Mouse (Mus musculus): ENCODE data around the gene Hils1. TPM values are rescaled to one million over a fixed set of nuclear protein-coding genes. Genes with fewer than 3 reads are reported as not detected.

The Hils1 gene
- polyA plus RNA-seq, 1 experiment, result 0.22 TPM

- no peak for DNase-seq (ENCODE audit: low spot score)
These were observed 21.6 kb downstream of the Hils1 start for GRCm38 (mm10) chr11:94988780-94989561.

- DNase-seq (ENCODE audit: low spot score), result peak; percentile 62
These were observed 22.2 kb downstream of the Hils1 start for GRCm38 (mm10) chr11:94989562-94990017.

- no peak for DNase-seq (ENCODE audit: low spot score)
These were observed 22.8 kb downstream of the Hils1 start for GRCm38 (mm10) chr11:94990102-94990748.

DNA sequence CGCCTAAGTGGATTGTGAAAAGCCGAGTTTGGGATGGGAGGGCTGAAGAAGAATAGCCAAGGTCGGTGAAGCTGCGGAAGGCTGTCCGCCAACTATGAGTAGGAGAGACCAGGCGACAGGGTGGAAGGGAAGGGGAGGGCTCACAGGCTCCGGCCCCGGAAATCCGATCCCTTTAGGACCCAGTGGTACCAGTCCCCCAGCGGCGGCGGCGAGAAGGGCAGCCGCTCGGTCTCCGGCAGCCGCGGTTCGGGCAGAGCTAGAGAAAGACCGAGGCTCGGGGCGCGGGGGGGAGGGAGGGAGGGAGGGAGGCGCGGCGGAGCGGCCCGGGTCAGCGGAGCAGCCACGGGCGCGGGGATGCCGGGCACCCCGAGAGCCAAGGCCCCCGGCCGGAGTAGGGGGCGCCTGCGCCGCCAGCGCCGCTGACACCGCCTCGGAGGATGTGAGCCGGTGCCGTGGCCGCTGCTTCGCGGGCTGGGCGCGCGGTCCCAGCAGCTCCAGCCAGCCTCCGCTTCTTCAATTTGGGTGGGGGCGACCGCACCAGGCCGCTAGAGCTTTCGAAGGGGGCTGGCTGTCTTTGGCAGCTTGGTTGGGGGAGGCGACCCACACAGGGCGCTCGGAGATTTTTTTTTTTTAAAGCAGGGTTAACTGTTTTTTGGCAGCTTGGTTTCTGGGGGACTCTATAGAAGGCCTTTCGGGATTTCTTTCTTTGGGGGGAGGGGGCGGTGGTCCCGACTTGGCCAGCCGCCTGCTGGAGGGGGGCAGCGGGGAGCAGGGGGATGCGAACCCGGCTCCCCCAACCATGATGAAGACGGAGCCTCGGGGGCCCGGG, 23.6 kb downstream of the Hils1 start, which contains the start of gene Ppp1r9b:
Gene Ppp1r9b, plus strand, starts transcription at position 287 of the 829 bp plus-strand sequence.
- peak; percentile 89 for DNase-seq (ENCODE audit: low spot score)

DNA sequence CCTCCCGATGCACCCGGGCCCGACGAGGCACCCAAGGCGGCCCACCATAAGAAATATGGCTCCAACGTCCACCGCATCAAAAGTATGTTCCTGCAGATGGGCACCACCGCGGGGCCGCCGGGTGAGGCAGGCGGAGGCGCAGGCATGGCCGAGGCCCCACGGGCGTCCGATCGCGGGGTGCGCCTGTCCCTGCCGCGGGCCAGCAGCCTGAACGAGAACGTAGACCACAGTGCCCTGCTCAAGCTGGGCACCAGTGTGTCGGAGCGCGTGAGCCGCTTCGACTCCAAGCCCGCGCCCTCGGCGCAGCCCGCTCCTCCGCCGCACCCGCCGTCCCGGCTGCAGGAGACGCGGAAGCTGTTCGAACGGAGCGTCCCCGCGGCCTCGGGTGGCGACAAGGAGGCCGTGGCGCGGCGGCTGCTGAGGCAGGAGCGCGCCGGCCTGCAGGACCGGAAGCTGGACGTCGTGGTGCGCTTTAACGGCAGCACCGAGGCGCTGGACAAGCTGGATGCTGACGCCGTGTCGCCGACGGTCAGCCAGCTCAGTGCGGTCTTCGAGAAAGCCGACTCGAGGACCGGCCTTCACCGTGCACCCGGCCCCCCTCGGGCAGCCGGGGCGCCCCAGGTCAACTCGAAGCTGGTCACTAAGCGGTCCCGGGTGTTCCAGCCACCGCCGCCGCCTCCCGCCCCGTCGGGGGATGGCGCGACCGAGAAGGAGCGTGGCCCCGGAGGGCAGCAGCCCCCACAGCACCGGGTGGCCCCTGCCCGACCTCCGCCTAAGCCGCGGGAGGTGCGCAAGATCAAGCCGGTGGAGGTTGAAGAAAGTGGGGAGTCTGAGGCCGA, 24.5 kb downstream of the Hils1 start:
- DNase-seq (ENCODE audit: low spot score), result peak; percentile 64

DNA sequence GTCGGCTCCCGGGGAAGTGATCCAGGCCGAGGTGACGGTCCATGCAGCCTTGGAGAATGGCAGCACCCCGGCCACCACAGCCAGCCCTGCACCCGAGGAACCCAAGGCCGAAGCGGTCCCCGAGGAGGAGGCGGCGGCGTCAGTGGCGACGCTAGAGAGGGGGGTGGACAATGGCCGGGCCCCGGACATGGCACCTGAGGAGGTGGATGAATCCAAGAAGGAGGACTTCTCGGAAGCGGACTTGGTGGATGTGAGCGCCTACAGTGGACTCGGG, 25.0 kb downstream of the Hils1 start:
- peak; percentile 47 for DNase-seq (ENCODE audit: low spot score)

DNA sequence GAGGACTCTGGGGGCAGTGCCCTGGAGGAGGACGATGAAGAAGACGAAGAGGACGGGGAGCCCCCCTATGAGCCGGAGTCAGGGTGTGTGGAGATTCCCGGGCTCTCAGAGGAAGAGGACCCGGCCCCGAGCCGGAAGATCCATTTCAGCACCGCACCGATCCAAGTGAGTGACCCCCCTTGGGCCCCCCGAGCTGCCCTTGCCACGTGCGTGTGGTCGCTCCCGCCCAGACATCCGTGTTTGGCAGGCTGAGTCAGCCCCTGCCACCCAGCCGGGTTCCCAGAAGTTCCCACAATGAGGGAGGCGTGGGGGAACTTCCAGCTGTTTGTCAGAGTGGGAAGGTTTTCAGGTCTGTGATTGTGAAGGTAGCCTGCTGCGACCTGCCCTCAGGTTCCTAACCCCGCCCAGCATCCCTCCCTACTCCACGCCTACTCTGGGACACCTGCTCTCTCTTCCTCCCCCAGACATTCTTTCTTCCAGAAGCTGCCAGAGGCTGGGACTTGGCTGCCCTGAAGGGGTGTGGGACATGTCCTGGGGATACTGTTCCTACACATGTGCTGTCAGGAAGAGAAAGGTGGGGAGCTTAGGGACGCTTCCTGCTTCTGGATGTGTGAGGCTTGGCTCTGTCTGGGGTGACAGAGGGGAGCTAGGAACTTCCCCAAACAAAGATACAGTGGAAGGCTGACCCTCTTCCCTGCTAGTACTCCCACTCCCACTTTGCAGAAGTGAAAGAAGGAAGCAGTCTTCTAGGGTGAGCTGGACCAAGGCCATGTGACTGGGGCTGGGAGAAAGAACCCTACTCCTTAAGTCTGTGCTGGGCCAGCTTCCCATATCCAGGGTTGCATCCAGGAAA, 25.6 kb downstream of the Hils1 start:
- peak; percentile 58 for DNase-seq (ENCODE audit: low spot score)

GRCm38 (mm10) chr11:94994208-94994814, 26.9 kb downstream of the Hils1 start:
- no peak for DNase-seq (ENCODE audit: low spot score)

DNA sequence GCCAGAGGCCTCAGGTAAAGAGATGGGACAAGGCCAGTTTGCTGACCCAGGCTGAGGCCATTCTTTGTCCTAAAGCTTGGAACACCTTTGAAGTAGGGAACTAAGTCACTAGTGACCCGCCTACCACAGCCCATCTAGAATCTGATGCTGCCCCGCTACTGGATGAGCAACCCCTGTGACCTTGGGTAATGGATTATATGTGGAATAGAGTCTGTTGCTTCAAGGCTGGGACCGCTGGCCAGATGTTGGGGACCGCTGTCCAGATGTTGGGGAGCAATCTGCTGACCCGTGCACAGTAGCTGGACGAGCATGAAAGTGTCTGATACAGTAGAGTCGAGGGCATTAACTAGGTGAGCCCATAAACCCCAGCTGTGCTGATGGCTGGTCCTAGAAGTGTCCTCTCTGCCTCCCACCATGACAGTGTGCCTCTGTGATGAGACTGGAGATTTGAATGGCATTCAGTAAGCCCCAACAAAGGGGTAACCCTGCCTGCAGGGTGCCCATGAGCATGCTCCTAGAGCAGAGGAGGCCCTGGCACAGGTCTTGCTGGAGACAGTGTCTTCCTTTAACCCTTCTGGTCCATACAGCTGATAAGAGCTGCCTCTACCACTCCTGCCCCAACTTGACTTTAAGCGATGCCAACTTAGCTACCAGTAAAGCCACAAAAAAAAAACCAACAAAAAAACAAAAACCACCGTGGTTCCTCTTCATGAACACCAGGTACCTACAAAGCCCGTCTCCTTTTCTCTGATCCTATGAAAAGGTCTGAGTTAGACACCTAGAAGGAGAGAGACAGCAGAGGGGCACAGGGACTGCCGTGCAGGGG, 27.8 kb downstream of the Hils1 start:
- no peak for DNase-seq (ENCODE audit: low spot score)

DNA sequence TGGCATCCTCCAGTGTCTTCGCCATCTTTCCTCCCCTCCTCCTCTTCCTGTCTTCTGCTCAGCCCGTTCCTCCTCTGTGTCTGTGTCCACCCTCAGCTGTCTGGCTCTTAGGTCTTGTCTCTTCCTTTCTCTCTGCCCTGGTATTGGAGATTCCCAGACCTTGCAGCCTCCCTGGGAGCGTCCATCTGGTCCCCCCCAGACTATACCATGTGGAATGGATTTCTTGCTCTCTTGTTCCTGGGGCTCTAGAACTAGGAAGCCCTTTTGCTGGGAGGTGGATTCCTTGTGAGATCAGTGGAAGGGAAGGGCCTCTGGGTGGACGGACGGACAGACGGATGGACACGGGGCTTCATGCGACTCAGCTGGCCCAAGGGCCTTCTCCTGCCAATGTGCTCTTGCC, 28.7 kb downstream of the Hils1 start:
- no peak for DNase-seq (ENCODE audit: low spot score)

DNA sequence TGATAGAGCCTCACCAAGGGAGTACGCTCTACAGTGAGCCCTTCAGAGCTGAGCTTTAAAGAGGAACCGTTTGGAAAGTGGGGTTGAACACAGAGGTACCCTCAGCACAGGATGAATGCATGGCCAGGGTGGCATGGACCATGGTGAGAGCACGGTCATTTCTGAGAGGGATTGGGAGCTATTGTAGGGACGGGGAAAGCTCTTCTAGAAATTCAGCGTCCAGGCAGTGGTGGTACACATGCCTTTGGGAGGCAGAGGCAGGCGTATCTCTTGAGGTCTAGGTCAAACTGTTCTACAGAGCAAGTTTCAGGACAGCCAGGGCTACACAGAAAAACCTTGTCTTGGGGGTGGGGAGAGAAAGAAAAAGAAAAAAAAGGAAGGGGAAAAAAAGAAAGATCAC, 29.6 kb downstream of the Hils1 start:
- no peak for DNase-seq (ENCODE audit: low spot score)

GRCm38 (mm10) chr11:94997596-94997995, 30.2 kb downstream of the Hils1 start:
- no peak for DNase-seq (ENCODE audit: low spot score)

GRCm38 (mm10) chr11:94998041-94998531, 30.7 kb downstream of the Hils1 start:
- no peak for DNase-seq (ENCODE audit: low spot score)

DNA sequence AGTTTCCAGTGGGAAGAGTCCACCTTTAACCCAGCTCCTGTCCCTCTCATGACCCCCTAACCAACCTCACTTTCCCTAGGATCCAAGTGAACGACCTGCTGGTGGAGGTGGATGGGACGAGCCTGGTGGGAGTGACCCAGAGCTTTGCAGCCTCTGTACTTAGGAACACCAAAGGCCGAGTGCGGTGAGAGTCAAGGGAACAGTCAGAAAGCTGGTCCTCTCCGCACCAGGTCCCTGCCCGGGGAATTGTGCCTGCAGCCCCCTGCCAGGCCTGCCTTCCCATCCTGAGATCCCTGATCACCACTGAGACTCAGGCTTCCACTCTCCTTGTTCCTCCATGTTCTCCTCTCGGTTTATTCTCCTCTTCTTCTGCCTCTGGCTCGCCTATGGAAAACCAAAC, 32.7 kb downstream of the Hils1 start:
- DNase-seq (ENCODE audit: low spot score), result no peak

DNA sequence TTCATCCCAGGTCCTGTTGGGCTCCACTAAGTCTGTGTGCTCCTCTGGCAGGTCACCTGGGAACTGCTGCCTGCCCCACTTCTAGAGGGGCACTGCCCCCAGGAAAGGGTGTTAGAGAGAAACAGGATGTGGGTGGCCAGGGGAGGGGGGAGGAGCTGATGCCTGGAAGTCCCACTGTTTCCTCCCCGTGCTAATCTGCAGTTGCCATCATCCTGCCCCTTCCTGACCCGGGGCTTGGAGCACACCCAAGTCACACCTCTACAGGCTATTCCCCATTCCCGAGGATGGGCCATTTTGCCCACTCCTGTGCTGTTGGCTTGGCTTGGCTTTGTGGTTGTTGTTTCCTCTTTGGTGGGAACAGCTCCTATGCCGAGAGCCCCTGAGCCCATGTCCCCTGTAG, 33.2 kb downstream of the Hils1 start:
- no peak for DNase-seq (ENCODE audit: low spot score)

DNA sequence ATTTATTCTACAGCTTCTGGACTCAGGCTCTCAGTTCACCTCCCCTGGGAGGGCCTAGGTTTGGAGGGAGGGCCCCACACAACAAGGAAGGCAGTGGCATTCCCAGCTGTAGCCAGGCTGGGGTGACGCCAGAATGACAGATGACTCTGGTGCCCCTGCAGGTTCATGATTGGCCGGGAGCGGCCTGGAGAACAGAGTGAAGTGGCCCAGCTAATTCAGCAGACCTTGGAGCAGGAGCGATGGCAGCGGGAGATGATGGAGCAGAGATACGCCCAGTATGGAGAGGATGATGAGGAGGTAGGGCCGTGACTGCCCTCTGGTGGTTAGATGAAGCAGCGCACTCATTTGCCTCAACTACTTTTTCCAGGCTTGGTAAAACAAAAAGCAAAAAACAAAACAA, 33.7 kb downstream of the Hils1 start:
- no peak for DNase-seq (ENCODE audit: low spot score)

- DNase-seq (ENCODE audit: low spot score), result no peak
These were observed 34.4 kb downstream of the Hils1 start for GRCm38 (mm10) chr11:95001584-95002347.

DNA sequence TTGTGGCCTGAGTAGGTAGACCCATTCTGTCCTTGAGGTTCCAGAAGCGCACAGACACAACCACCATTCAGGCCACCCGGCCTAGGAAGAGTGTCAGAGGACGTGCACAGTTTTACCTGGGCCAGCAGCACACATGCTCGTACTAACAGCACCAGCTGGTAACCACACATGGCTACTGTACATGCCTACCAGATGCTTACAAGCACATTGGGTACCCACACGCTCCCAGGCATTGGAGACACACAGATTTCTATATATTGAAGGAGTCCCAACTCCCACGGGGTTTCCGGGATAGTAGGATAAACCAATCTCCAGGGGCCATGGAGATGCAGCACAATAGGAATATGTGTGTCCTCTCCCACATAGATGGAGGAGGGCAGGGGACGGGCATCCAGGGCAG, 35.3 kb downstream of the Hils1 start:
- DNase-seq (ENCODE audit: low spot score), result no peak

Data from urinary bladder, adult 2 months (tissue).